Mouse (Mus musculus) CH12.LX (cell line): ENCODE data around the gene Stox2. TPM values are rescaled to one million over a fixed set of nuclear protein-coding genes. Genes with fewer than 3 reads are reported as not detected.

Experiments
- DNase-seq: peaks from one replicate; pipeline ENCODE4 v3.0.0-alpha.2; 2013; ENCODE audit errors: extremely low read depth
- H3K27ac ChIP-seq: 2 replicates; pipeline ENCODE4 v1.5.1; 2012; ENCODE audit warnings: low read depth, mild to moderate bottlenecking, control low read depth, moderate library complexity; ENCODE audit not compliant: insufficient read depth
- H3K27me3 ChIP-seq: replicated peaks from 2 replicates; pipeline ENCODE3; 2012; ENCODE audit warnings: inconsistent platforms
- H3K36me3 ChIP-seq, 2 experiments: replicated peaks in 1 of 2; 2 replicates each; pipeline versions ENCODE3 to v1.6.1; 2012; ENCODE audit warnings: inconsistent platforms in 1 of 2, low read length in 1 of 2, mild to moderate bottlenecking in 1 of 2, mixed read lengths in 1 of 2, moderate library complexity in 1 of 2; ENCODE audit not compliant: control insufficient read depth in 1 of 2, insufficient read depth in 1 of 2
- H3K4me1 ChIP-seq, 2 experiments: 2 replicates each; pipeline ENCODE4 v1.6.1; 2012; ENCODE audit warnings: inconsistent platforms in 1 of 2, moderate library complexity in 1 of 2; ENCODE audit not compliant: insufficient read depth in 2 of 2, control insufficient read depth in 1 of 2
- H3K4me2 ChIP-seq: 2 replicates; pipeline ENCODE4 v1.6.1; 2012; ENCODE audit warnings: low read depth, mild to moderate bottlenecking, control low read depth; ENCODE audit not compliant: poor library complexity, insufficient read depth, severe bottlenecking
- H3K4me3 ChIP-seq, 3 experiments: fragments of 150-350 bp in 1 of 3; sonication (generic) in 1 of 3; replicated peaks in 1 of 3; 2 replicates each; pipeline versions ENCODE3 to v1.5.1; 2011 to 2012; ENCODE audit warnings: low read depth in 2 of 3, low read length in 2 of 3, mild to moderate bottlenecking in 2 of 3, moderate library complexity in 2 of 3, control low read depth in 1 of 3, improper control_type of control experiment in 1 of 3, inconsistent platforms in 1 of 3, mixed read lengths in 1 of 3; ENCODE audit not compliant: poor library complexity in 1 of 3
- H3K79me2 ChIP-seq: replicated peaks from 2 replicates; pipeline ENCODE4 v1.6.1; 2012; ENCODE audit warnings: mild to moderate bottlenecking, moderate library complexity; ENCODE audit not compliant: control insufficient read depth, poor library complexity, insufficient read depth, severe bottlenecking; ENCODE audit errors: extremely low read depth
- H3K9ac ChIP-seq: 2 replicates; pipeline ENCODE4 v1.6.1; 2012; ENCODE audit warnings: low read depth, mild to moderate bottlenecking, control low read depth, moderate library complexity; ENCODE audit not compliant: insufficient read depth
- H3K9me3 ChIP-seq: replicated peaks from 2 replicates; pipeline ENCODE3; 2012; ENCODE audit warnings: low read length, inconsistent platforms, mixed read lengths
- BHLHE40 ChIP-seq: IDR thresholded peaks from 2 replicates; pipeline ENCODE4 v1.6.1; 2011; ENCODE audit warnings: mild to moderate bottlenecking, low read depth, low read length, improper control_type of control experiment
- CHD2 ChIP-seq: IDR thresholded peaks from 2 replicates; pipeline ENCODE4 v1.6.1; 2011; ENCODE audit warnings: low read length, improper control_type of control experiment
- E2F4 ChIP-seq: IDR thresholded peaks from 2 replicates; pipeline ENCODE4 v1.6.1; 2011; ENCODE audit warnings: low read depth, low read length, improper control_type of control experiment; ENCODE audit not compliant: insufficient replicate concordance
- ELF1 ChIP-seq: IDR thresholded peaks from 2 replicates; pipeline ENCODE4 v1.6.1; 2014; ENCODE audit warnings: low read depth, mild to moderate bottlenecking, inconsistent platforms, low read length, improper control_type of control experiment
- EP300 ChIP-seq: IDR thresholded peaks from 2 replicates; pipeline ENCODE4 v1.6.1; 2011; ENCODE audit warnings: low read length, improper control_type of control experiment
- GABPA ChIP-seq: IDR thresholded peaks from 2 replicates; pipeline ENCODE4 v1.6.1; 2012; ENCODE audit warnings: low read depth, low read length, improper control_type of control experiment, inconsistent platforms; ENCODE audit not compliant: insufficient replicate concordance
- HCFC1 ChIP-seq: IDR thresholded peaks from 2 replicates; pipeline ENCODE4 v1.6.1; 2012; ENCODE audit warnings: low read depth, mild to moderate bottlenecking, inconsistent platforms, low read length, improper control_type of control experiment
- IRF4 ChIP-seq: IDR thresholded peaks from 2 replicates; pipeline ENCODE4 v1.6.1; 2014; ENCODE audit warnings: low read depth, mild to moderate bottlenecking, inconsistent platforms, low read length, improper control_type of control experiment
- JUN ChIP-seq: IDR thresholded peaks from 2 replicates; pipeline ENCODE4 v1.6.1; 2011; ENCODE audit warnings: low read depth, mild to moderate bottlenecking, low read length, improper control_type of control experiment, moderate library complexity; ENCODE audit not compliant: insufficient read depth
- JUND ChIP-seq: conservative IDR thresholded peaks from 2 replicates; pipeline ENCODE4 v1.6.1; 2011; ENCODE audit warnings: low read depth, low read length, improper control_type of control experiment
- MAX ChIP-seq: IDR thresholded peaks from 2 replicates; pipeline ENCODE4 v1.6.1; 2011; ENCODE audit warnings: low read length, improper control_type of control experiment
- MEF2A ChIP-seq: IDR thresholded peaks from 2 replicates; pipeline ENCODE4 v1.6.1; 2014; ENCODE audit warnings: low read depth, mild to moderate bottlenecking, inconsistent platforms, low read length, improper control_type of control experiment, borderline replicate concordance
- MXI1 ChIP-seq: IDR thresholded peaks from 2 replicates; pipeline ENCODE4 v1.6.1; 2011; ENCODE audit warnings: mild to moderate bottlenecking, low read depth, low read length, improper control_type of control experiment
- NELFE ChIP-seq: IDR thresholded peaks from 2 replicates; pipeline ENCODE4 v1.6.1; 2011; ENCODE audit warnings: low read depth, low read length, improper control_type of control experiment
- NRF1 ChIP-seq: IDR thresholded peaks from 2 replicates; pipeline ENCODE4 v1.6.1; 2014; ENCODE audit warnings: low read depth, mild to moderate bottlenecking, inconsistent platforms, low read length, improper control_type of control experiment, moderate library complexity
- PAX5 ChIP-seq: IDR thresholded peaks from 2 replicates; pipeline ENCODE4 v1.6.1; 2012; ENCODE audit warnings: low read length, inconsistent platforms, mixed read lengths
- POLR2A ChIP-seq: IDR thresholded peaks from 2 replicates; pipeline ENCODE4 v1.6.1; 2011; ENCODE audit warnings: low read depth, mild to moderate bottlenecking, improper control_type of control experiment, low read length
- POLR2AphosphoS2 ChIP-seq: IDR thresholded peaks from 2 replicates; pipeline ENCODE4 v1.6.1; 2011; ENCODE audit warnings: low read depth, low read length, improper control_type of control experiment
- RAD21 ChIP-seq: IDR thresholded peaks from 2 replicates; pipeline ENCODE4 v1.6.1; 2011; ENCODE audit warnings: low read depth, mild to moderate bottlenecking, low read length, improper control_type of control experiment, moderate library complexity
- RCOR1 ChIP-seq: conservative IDR thresholded peaks from 2 replicates; pipeline ENCODE4 v1.6.1; 2012; ENCODE audit warnings: low read depth, mild to moderate bottlenecking, inconsistent platforms, low read length, improper control_type of control experiment
- SIN3A ChIP-seq: IDR thresholded peaks from 2 replicates; pipeline ENCODE4 v1.6.1; 2012; ENCODE audit warnings: low read length, improper control_type of control experiment, inconsistent platforms
- UBTF ChIP-seq: IDR thresholded peaks from 2 replicates; pipeline ENCODE4 v1.6.1; 2012; ENCODE audit warnings: low read depth, mild to moderate bottlenecking, inconsistent platforms, low read length, improper control_type of control experiment, moderate library complexity
- USF2 ChIP-seq: conservative IDR thresholded peaks from 2 replicates; pipeline ENCODE4 v1.6.1; 2011; ENCODE audit warnings: low read depth, low read length, improper control_type of control experiment
- ZC3H11A ChIP-seq: IDR thresholded peaks from 2 replicates; pipeline ENCODE4 v1.6.1; 2012; ENCODE audit warnings: low read depth, mild to moderate bottlenecking, inconsistent platforms, low read length, improper control_type of control experiment
- ZMIZ1 ChIP-seq: IDR thresholded peaks from 2 replicates; pipeline ENCODE4 v1.6.1; 2012; ENCODE audit warnings: low read depth, mild to moderate bottlenecking, inconsistent platforms, low read length, improper control_type of control experiment
- ZNF384 ChIP-seq: IDR thresholded peaks from 2 replicates; pipeline ENCODE4 v1.6.1; 2012; ENCODE audit warnings: low read depth, low read length, improper control_type of control experiment, inconsistent platforms
- dilution Hi-C: fragments of 300-500 bp; cut with MboI; formaldehyde crosslinking; loops from 2 replicates; pipeline ENCODE4 v1.14.3; 2020; ENCODE audit warnings: low sequenced_read_pairs; ENCODE audit not compliant: extremely low pct_unique_long_range_greater_than_20kb, extremely low pct_ligation_motif_present
- in situ Hi-C: fragments of 300-500 bp; cut with MboI; formaldehyde crosslinking; loops from 3 replicates; pipeline ENCODE4 v1.14.3; 2019; ENCODE audit warnings: low sequenced_read_pairs, low pct_ligation_motif_present, low pct_unique_long_range_greater_than_20kb, mixed read lengths
- polyA plus RNA-seq: library from polyadenylated mRNA; unstranded; fragments of >175 nt; gene quantifications from 2 replicates; pipeline ENCODE4 v1.2.1, GENCODE M21; 2012; ENCODE audit warnings: low read depth; ENCODE audit not compliant: insufficient read length
- total RNA-seq, 2 experiments: library from RNA; depleted of rRNA; stranded (reverse); fragments of 300-350 nt in 1 of 2; fragments of >200 nt in 1 of 2; gene quantifications; 2 replicates each; pipeline ENCODE4 v1.2.3; 2012 to 2014

The Stox2 gene
- total and polyA plus RNA-seq, 3 experiments = 0.23 to 1.0 (median 0.42) TPM

DNA sequence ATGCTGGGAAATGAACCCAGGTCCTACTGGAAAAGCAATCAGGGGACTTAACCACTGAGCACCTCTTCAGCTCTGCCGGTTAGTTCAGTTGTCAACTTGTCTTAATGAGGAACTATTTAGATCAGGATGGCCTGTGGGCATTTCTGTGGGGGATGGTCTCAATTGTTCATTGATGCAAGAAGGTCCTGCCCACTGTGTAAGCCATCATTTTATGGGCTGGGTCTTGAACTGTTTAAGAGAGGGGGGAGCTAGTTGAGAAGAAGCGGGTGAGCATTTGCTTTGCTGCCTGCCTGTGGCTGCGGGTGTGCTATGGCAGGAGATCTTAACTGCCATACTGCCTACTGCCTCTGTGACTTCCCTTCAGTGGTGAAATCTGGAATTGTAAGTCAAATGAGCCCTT is 214.1 kb downstream of the Stox2 start:
- H3K36me3 ChIP-seq = no peaks in the 10 kb centered on the region
- no peaks in the 10 kb centered on the region for H3K4me1 ChIP-seq
- no peak for DNase-seq
- in situ Hi-C loops = no loop called here
- no peaks in the 10 kb centered on the region for H3K27me3 ChIP-seq
- no peak overlapping the region for H3K4me3 ChIP-seq
- no peak overlapping the region for H3K27ac ChIP-seq
- TF ChIP-seq ZC3H11A (no peak), E2F4 (no peak), ZNF384 (no peak), ZMIZ1 (no peak), NELFE (no peak), MAX (no peak), CHD2 (no peak), USF2 (no peak), PAX5 (no peak), GABPA (no peak), SIN3A (no peak), IRF4 (no peak), ELF1 (no peak), POLR2AphosphoS2 (no peak), EP300 (no peak), MEF2A (no peak), MXI1 (no peak), RCOR1 (no peak), UBTF (no peak), BHLHE40 (no peak)
- TF ChIP-seq, all 38 proteins: peak for 0
- H3K9ac ChIP-seq = no peak overlapping the region
- no peaks in the 10 kb centered on the region for H3K79me2 ChIP-seq
- no peak overlapping the region for H3K4me2 ChIP-seq
- no peaks in the 10 kb centered on the region for H3K9me3 ChIP-seq
- dilution Hi-C loops = no loop called here

DNA sequence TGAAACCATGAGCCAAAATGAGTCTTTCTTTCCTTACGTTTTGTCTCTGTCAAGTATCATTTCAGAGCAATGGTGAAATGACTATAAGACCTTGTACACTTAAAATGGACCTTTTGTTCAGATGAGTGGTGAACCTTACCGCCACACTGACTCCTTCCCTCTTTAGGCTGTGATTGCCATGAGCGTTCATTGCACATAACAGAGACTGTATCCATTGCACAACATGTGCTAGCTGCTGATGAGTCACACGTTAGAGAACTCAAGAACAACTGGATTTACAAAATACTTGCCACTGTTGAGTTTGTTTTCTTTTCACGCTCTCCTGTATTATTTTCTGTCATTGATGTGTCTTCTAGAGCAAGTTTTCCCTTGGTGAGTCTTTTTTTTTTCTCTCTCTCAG is 216.1 kb downstream of the Stox2 start:
- H3K9ac ChIP-seq = no peak overlapping the region
- no peaks in the 10 kb centered on the region for H3K36me3 ChIP-seq
- H3K27ac ChIP-seq = no peak overlapping the region
- no peak for DNase-seq
- in situ Hi-C loops = no loop called here
- TF ChIP-seq JUND (no peak), RAD21 (no peak), POLR2AphosphoS2 (no peak), GABPA (no peak), POLR2A (no peak), NRF1 (no peak), ZNF384 (no peak), MAX (no peak), JUN (no peak), HCFC1 (no peak)
- TF ChIP-seq, all 38 proteins: peak for 0
- dilution Hi-C loops = no loop called here
- Histone ChIP-seq H3K4me2 (no peak overlapping the region), H3K4me3 (no peak overlapping the region), H3K27me3 (no peaks in the 10 kb centered on the region), H3K4me1 (no peaks in the 10 kb centered on the region), H3K9me3 (no peaks in the 10 kb centered on the region), H3K79me2 (no peaks in the 10 kb centered on the region)
